Mouse (Mus musculus): ENCODE data around the gene Synrg. TPM values are rescaled to one million over a fixed set of nuclear protein-coding genes. Genes with fewer than 3 reads are reported as not detected.

Synrg gene
- polyA plus RNA-seq, 1 experiment from 2014 or later: 30.9 TPM

Other genes starting within 250 kb of the Synrg start
- gene Wfdc21, start 217.5 kb upstream of the Synrg start, polyA plus RNA-seq (2015; fragmentation: Nextera tagmentation; extraction: Ambion mirVana): 0.53 TPM in 1 of 2 replicates, not detected in the other
- gene Heatr6, start 210.7 kb upstream of the Synrg start, polyA plus RNA-seq (2015; fragmentation: Nextera tagmentation; extraction: Ambion mirVana): 36.0 and 39.8 TPM in 2 replicates
- 0.10 and 0.19 TPM in 2 replicates for gene Hnf1b, start 114.4 kb upstream of the Synrg start, polyA plus RNA-seq (2015; fragmentation: Nextera tagmentation; extraction: Ambion mirVana)
- 27.1 and 27.8 TPM in 2 replicates for gene Ddx52, start 22.4 kb upstream of the Synrg start, polyA plus RNA-seq (2015; fragmentation: Nextera tagmentation; extraction: Ambion mirVana)
- 10.0 and 13.0 TPM in 2 replicates for gene Dusp14, start 104.8 kb downstream of the Synrg start, polyA plus RNA-seq (2015; fragmentation: Nextera tagmentation; extraction: Ambion mirVana)
- gene Tada2a, start 165.2 kb downstream of the Synrg start, polyA plus RNA-seq (2015; fragmentation: Nextera tagmentation; extraction: Ambion mirVana): 30.0 and 30.4 TPM in 2 replicates
- 24.5 and 25.6 TPM in 2 replicates for gene Acaca, start 165.2 kb downstream of the Synrg start, polyA plus RNA-seq (2015; fragmentation: Nextera tagmentation; extraction: Ambion mirVana)
- 0.16 and 0.26 TPM in 2 replicates for gene Gm11437, start 203.0 kb downstream of the Synrg start, polyA plus RNA-seq (2015; fragmentation: Nextera tagmentation; extraction: Ambion mirVana)

Data from hindbrain, embryonic 13.5 days (tissue).